Mouse (Mus musculus) thymus, postnatal 25 days (tissue): ENCODE measurements around the gene Trim31.

Source experiments
- DNase-seq: peaks from one replicate; pipeline ENCODE4 v3.0.0; 2022

Trim31 gene

GRCm38 (mm10) chr17:36897065-36897464, 853 bp upstream of the Trim31 start:
- DNase-seq, result no peak

DNA sequence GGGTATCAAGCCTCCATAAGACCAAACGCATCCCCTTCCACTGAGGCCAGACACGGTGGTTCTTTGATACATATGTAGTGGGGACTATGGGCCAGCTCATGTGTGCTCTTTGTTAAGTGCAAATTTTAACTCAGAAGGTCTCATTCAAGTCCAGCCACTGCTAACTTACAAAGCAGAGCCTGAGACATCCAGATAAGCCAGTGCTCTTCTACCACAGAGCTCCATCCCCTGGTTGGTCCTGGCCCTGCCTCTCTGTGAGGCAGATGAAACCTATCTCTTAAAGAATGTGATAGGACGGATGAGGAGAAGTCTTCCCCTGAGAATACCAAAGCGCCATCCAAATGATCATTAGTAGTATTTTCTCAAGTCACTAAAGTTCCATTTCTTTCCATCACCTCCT, 1.5 kb downstream of the Trim31 start:
- DNase-seq, result no peak

GRCm38 (mm10) chr17:36900001-36900400, 2.1 kb downstream of the Trim31 start:
- no peak for DNase-seq

DNA sequence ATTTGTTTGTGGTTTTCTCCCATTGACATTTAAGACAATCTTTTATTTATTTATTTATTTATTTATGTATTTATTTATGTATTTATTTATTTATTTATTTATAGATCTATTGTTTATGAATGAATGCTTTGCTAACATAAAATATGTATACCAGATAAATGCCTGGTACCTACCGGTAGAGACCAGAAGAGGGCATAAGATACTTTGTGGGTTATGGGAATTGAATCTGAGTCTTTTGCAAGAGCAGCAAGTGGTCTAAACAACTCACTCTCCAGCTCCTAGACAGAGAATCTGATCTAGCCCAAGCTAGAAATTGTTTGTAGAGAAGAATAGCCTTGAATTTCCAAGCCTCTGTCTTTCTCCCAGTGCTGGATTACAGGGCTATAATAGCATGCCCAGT, 2.8 kb downstream of the Trim31 start:
- DNase-seq, result no peak

DNA sequence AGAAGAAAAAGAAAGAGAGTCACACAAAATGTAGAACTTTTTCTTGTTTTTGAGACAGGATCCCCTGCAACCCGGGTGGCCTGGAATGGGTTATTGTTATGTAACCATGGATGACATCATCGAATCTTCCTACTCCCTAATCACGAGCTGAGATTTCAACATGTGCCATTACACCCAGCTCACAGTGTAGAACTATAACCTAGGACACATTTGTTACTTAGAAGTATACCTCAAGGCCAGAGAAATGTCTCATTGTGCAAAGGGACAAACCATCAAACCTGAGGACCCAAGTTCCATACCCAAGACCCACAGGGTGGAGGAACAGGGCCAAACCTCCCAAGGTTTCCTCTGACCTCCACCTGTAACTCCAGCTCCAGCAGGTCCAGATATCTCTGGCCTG, 5.7 kb downstream of the Trim31 start:
- DNase-seq, result no peak

DNA sequence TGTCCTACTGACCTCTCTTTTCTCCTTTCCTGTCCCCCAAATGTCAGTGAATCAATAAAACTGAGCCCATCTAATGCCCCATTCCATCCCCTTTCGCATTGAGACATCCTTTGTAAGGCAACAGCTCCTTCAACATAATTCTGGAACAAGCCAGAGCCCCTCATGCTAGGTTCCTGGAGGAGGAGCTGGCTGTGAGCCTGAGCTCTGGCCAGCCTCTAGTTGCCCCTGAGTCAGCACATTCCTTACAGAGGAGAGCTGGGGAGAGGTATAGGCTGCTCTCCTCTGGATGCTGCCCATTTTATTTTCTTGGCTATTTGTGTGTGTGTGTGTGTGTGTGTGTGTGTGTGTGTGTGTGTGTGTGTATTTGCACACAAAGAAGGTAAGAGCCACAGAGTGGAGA, 10.3 kb downstream of the Trim31 start:
- no peak for DNase-seq

GRCm38 (mm10) chr17:36909802-36910201, 11.9 kb downstream of the Trim31 start:
- no peak for DNase-seq

GRCm38 (mm10) chr17:36912031-36912430, 14.1 kb downstream of the Trim31 start:
- no peak for DNase-seq

DNA sequence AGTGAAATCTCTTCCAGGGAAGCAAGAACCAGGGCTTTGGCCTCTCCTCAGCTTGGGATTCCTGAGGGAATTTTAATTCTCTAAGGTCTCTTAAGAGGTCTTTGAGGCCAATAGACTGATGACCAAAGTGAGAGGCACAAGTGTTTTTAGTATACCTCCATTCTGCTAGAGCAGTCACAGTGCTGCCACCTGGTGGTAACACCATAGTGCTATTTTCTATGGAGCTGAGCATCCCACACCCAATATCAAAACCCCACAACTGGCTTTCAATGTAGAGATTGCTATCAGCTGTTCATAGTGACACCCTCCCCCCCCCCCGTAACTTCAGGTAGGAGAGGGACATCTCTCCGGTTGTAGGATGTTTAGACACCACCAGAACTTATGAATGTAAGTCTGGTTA, 16.2 kb downstream of the Trim31 start:
- DNase-seq, result peak; percentile 77

DNA sequence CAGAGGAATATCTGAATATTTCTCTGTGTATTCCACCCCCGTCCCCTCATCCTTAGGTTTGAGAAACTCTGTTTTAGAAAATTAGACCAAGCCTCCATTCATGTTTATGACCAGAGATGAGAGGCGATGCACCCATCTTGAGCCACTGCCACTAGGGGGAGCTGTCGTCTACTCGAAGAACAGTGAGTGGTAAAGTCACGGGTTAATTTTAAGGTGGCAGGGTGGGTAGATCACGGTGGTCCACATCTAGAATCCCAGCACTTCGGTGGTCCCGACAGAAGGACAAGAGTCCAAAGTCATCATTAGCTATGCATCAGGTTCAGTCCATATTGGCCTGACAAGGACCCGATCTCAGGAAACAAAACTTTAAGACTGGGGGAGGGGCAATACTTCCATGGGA, 17.2 kb downstream of the Trim31 start:
- peak; percentile 70 for DNase-seq

GRCm38 (mm10) chr17:36920239-36920638, 22.3 kb downstream of the Trim31 start:
- DNase-seq, result no peak

DNA sequence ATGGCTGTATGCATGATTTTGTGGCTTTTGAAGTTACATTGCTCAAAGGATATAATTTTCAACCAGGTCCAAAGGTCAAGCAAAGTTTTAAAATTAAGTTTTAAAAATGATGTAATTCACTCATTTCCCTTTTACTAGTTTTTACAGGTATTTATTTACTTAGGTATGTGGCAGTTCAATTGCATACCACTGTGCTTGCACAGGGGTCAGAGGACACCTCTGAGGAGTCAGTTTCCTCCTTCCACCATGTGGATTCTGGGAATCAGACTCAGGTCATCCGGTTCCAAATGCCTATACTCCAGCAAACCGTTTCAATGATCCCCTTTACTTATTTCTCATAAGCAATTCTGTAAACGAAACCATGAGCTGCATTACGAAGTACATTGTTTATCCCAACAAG, 24.8 kb downstream of the Trim31 start:
- no peak for DNase-seq

DNA sequence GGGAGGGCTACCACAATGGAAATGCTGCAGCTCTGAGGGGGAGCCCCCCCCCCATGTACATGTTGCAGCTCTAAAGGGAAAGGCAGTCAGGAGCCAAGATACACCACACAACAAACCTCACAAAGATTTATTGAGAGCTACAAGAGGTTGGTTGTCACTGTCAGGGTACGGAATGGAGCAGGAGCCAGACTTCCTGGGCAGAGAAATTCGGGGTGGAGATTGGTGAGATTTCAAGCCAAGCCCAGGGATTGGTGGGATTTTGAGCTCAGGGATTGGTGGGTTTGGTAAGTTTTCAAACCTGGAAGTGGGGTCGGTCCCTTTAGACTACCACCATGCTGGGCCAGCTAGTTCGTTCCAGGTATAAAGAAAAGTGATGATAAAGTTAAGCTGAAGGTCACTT, 25.6 kb downstream of the Trim31 start:
- DNase-seq, result no peak

DNA sequence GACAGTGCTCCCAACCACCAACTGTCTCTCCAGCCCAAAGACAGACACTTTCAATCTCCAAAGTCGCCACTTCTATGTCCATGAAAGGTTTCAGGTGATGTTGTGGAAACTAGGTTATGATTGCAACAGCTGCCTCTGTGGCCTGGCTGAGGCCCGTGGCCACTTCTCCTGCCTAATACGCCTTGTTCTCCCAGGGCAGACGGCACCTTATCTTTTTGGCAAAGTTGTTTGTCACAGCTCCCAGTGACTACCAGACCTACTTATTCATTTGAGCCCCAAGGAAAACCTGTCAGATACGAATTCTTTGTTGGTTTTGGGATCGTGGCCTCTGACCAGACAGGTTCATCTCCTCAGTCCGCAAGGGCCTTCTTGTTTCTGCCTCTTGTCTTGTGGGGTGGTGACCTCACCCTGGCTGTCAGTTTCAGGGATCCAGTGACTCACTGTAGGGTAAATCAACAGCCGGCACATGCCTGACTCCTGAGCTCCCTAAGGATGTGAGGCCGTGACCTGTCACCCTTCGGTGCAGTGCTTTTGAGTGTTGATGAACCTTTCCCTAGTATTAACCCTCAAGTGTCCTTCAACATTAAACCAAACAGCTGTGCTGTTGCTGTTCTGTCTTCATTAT, 29.7 kb downstream of the Trim31 start:
- no peak for DNase-seq

GRCm38 (mm10) chr17:36929236-36929932, 31.5 kb downstream of the Trim31 start:
- no peak for DNase-seq

DNA sequence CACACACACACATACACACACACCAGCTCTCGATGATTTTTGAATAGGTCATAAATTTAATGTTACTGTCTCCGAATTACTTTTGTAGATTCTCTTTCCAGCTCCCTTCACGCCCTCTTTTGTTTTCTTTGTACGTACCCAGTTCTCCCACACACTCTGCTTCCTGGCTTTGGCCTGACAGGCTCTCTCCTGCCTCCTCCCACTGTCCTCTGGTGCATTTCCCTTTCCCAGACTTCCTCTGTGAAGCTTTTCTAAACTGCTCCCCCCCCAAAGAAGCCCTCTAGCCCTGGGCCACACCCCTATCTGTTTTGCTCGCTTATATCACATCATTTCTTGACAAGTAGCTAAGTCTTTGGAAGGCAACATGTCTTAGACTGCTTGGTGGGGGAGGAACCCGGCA, 32.3 kb downstream of the Trim31 start:
- DNase-seq, result no peak

DNA sequence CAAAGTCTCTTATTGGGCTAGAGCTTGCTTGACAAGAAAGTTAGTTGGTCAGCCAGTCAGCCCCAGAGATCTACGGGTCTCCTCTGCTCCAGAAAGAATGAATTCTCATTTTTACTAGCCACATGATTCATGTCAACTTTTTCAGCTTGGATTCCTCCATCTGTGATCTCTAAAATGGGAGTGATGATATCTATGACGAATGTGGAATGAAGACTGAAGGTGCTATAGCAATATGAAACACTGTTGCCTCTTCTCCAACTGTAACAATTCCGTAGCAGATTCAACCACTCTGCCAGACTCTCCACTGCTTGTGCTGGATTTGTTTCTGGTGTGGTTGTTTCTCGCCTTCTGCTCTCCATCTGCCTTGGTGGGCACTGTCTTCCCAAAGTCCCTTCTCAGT, 33.2 kb downstream of the Trim31 start:
- DNase-seq, result no peak

- DNase-seq, result no peak
Observed at GRCm38 (mm10) chr17:36931806-36932205, 33.9 kb downstream of the Trim31 start.

DNA sequence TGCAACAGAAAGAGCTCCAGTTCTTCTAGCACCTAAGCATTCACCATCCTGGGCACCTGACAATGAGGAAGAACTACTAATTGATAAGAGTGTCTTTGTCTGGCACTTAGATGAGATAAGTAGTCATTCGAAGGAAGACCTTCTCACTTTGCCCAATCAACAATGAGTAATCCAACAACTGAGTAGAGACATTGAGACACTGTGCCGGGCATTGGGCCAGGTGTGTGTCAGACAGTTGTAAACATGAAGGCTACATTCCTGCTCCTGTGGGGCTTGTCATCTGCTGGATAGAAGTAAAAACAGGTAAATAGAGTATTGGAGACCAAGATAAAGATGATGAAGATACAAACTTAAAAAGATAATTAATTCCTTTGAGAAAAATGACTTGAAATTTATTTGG, 40.1 kb downstream of the Trim31 start:
- no peak for DNase-seq

GRCm38 (mm10) chr17:36942391-36942790, 44.5 kb downstream of the Trim31 start:
- DNase-seq, result peak; percentile 38

DNA sequence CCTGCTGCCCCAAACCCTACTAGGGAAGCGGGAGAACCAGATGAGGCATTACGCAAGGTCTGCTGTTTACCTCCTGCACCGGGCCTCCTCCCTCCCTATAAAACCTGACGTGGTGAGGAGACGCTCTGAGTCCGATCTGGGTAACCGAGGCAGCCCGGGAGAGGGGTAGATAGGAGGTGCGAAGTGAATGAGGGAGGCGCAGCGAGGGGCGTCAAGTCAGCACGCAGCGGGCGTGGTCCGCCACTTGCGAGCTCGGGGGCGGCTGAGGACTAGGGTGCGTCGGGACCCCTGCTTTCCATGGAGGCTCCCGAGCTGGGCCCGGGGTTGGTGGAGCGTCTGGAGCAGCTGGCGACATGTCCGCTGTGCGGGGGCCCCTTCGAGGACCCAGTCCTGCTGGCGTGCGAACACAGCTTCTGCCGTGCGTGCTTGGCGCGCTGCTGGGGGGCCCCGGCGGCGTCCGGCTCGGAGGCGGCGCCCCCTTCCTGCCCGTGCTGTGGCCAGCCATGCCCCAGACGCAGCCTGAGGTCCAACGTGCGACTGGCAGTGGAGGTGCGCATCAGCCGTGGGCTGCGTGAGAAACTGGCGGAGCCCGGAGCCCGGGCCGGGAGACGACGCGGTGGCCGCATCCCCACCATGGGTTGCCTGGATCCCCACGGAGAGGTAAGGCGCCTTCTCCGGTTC, 45.0 kb downstream of the Trim31 start, which contains the start of gene Rnf39:
Gene Rnf39 (plus strand): TSS at position 128 of the 681 bp plus-strand sequence.
- peak; percentile 33 for DNase-seq

- no peak for DNase-seq
Observed at GRCm38 (mm10) chr17:36943691-36944090, 45.8 kb downstream of the Trim31 start.

DNA sequence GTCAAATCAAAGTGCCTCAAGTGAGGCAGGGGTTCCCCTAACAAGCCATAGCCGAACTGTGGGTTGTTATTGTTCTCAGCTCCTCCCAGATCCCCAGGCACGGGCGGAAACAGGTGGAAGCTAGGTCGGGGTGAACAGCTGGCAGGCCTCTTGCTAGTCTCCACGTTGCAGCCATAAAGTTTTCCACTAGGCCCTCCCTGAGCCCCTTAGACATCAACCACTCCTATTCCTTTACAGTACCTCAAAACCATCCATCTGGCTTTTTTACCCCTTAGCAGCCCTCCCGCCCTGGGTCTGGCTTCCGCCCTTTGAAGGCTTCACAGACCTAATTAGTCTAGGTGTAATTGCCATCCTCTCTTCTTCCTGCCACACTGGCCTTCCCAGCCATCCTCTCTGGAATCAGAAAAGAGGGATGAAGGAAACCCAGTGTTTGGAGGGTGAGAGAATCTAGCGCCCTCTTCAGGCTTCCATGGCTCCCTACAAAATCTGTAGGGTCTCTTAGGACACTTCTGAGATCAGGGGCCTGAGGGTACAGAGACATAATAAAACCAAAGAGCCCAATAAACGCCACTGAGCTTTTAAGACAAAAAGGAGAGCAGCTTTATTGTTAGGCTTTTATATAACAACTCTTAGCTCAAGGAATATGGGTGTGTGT, 46.3 kb downstream of the Trim31 start:
- DNase-seq, result peak; percentile 63
